Mouse (Mus musculus): ENCODE results near the gene Wbp11. TPM values are rescaled to one million over a fixed set of nuclear protein-coding genes. Genes with fewer than 3 reads are reported as not detected.

Wbp11 gene
- polyA plus RNA-seq, 1 experiment from 2014 or later = 65.3 TPM

DNA sequence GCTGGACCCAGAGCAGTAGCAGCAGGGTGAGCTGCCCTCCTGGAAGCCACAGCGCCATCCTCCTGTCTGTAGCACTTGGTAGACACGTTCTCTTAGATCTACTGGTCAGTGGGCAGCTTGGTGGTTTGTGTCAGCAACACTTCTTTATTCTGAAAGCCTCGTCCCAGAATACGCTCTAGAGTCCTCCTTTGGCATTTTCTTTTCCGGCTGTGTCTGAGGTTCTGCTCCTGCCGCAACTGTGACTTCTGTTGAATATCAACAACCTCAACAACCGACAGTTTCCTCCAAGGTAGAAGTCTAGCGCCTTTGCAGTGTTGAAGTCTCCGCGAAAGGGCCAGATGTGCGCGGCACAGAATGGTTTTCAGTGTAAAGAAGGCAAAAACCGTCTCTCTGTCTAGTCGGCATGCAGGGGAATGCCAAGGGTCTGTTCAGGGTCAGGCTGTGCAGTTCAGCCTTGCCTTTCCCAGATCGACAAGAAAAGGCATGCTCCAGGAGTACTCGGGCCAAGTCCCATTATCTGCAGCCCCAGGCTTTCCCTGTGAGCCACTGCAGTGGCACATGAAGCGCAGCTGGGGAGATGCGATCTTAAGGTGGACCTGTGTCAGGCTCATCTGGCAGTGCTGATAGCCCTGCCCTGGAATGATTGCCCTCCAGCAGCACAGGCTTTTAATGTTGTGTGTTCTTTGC is 29.3 kb upstream of the Wbp11 start, which contains the start of gene Art4:
Gene Art4, minus strand, starts transcription at position 548 of the 687 bp plus-strand sequence.
- WGBS = 81% methylated on average over 18 of the region's 18 CpGs
- H3K27ac ChIP-seq (ENCODE audit: low read depth, low read length) = no peak within 1 kb of the TSS
- DNase-seq (ENCODE audit: low spot score) = no peak

DNA sequence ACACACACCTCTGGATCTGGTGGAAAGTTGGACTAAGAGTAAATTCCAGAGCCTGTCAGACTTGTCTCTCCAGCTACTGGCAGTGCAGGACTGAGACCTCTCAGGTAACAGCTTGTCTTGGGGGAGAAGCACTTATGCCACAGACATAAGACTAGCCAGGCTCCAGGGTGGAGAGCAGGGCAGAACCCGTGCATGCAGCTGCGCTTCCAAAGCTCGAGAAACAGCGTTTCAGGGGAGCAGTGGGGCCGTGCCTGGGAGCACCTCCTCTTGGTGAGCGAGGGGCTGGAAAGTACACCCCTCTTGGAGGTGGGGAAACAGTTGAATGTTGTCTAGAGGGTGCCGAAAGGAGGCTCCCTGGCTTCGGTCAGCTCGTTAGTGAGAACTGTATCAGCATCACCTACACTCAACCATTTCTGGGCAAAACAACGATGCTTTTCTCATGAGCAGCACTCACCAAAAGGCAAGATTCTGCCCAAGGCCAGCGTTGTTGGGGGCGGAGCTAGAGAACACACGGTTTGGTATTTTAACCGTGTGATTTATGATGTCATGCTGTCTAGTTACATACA is 28.1 kb upstream of the Wbp11 start:
- no peaks in the 10 kb centered on the region for H3K36me3 ChIP-seq (ENCODE audit: control insufficient read depth, insufficient read depth, low read length)
- DNase-seq (ENCODE audit: low spot score) (no peak), ATAC-seq (no peak)
- H3K27me3 ChIP-seq (replicated peaks; ENCODE audit: control insufficient read depth, insufficient read depth, low read length) = no peaks in the 10 kb centered on the region
- H3K9ac ChIP-seq (ENCODE audit: low read length) = no peak overlapping the region
- H3K4me1 ChIP-seq (ENCODE audit: control insufficient read depth, insufficient read depth, low read length) = no peaks in the 10 kb centered on the region
- no peak overlapping the region for H3K4me3 ChIP-seq (ENCODE audit: low read depth, low read length)
- no peaks in the 10 kb centered on the region for H3K9me3 ChIP-seq (replicated peaks; ENCODE audit: control insufficient read depth, low read length)
- H3K4me2 ChIP-seq (ENCODE audit: low read length) = no peak overlapping the region
- WGBS = 55% methylated on average over 14 of the region's 14 CpGs
- no peak overlapping the region for H3K27ac ChIP-seq (ENCODE audit: low read depth, low read length)

More for the DNA sequence above, 29.3 kb upstream of the Wbp11 start, which contains the start of gene Art4:
- Histone ChIP-seq H3K4me2 (ENCODE audit: low read length) (no peak within 1 kb of the TSS), H3K36me3 (ENCODE audit: control insufficient read depth, insufficient read depth, low read length) (no peaks in the 10 kb centered on the region), H3K27me3 (replicated peaks; ENCODE audit: control insufficient read depth, insufficient read depth, low read length) (no peaks in the 10 kb centered on the region), H3K4me3 (ENCODE audit: low read depth, low read length) (no peak within 1 kb of the TSS), H3K4me1 (ENCODE audit: control insufficient read depth, insufficient read depth, low read length) (no peaks in the 10 kb centered on the region), H3K9ac (ENCODE audit: low read length) (no peak within 1 kb of the TSS), H3K9me3 (replicated peaks; ENCODE audit: control insufficient read depth, low read length) (no peaks in the 10 kb centered on the region)
- no peak for ATAC-seq

DNA sequence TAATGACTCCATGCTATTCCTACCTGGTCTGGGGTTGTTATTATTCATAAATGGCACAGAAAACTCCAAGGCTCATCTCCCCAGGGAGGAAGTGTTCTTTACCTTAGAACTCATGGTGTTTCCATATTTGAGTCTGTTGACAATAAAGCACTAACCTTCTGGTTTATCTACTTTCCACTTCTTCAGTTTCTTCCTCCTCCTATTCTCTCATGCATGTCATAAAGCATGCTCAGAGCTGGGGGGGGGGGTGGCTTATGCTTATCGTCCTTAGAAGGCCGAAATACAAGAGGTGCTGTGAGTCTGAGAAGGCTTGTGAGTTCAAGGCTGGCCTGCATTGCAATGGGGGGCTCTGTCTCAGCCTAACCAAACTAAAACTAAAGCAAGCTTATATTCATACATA is 27.1 kb upstream of the Wbp11 start:
- no peak overlapping the region for H3K4me2 ChIP-seq (ENCODE audit: low read length)
- no peaks in the 10 kb centered on the region for H3K36me3 ChIP-seq (ENCODE audit: control insufficient read depth, insufficient read depth, low read length)
- WGBS = 83% methylated on average over 2 of the region's 2 CpGs
- H3K27ac ChIP-seq (ENCODE audit: low read depth, low read length) = no peak overlapping the region
- H3K9me3 ChIP-seq (replicated peaks; ENCODE audit: control insufficient read depth, low read length) = no peaks in the 10 kb centered on the region
- ATAC-seq = no peak
- no peaks in the 10 kb centered on the region for H3K27me3 ChIP-seq (replicated peaks; ENCODE audit: control insufficient read depth, insufficient read depth, low read length)
- no peaks in the 10 kb centered on the region for H3K4me1 ChIP-seq (ENCODE audit: control insufficient read depth, insufficient read depth, low read length)
- H3K9ac ChIP-seq (ENCODE audit: low read length) = no peak overlapping the region
- no peak for DNase-seq (ENCODE audit: low spot score)
- H3K4me3 ChIP-seq (ENCODE audit: low read depth, low read length) = no peak overlapping the region

DNA sequence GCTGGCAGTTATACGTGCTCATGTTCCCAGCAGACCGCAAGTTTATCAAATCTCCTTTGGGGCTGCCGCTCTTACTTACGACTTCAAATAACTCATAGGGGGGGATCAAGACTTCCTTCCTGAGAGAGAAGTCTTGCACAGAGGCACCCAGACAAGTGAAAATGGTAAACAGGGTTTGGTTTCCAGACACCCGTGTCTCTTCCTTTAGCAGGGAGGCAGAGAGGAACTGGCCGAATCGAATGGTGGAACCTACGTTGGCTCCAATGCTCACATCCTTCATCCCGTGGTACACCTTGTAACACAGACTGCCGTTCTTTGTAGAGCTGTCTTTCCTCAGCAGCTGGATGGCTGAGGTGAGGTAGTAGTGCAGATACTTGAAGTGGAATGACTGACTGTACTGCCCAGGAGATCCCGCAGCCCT is 26.3 kb upstream of the Wbp11 start:
- Histone ChIP-seq H3K9ac (ENCODE audit: low read length) (no peak overlapping the region), H3K27me3 (replicated peaks; ENCODE audit: control insufficient read depth, insufficient read depth, low read length) (no peaks in the 10 kb centered on the region), H3K27ac (ENCODE audit: low read depth, low read length) (no peak overlapping the region), H3K4me3 (ENCODE audit: low read depth, low read length) (no peak overlapping the region), H3K36me3 (ENCODE audit: control insufficient read depth, insufficient read depth, low read length) (no peaks in the 10 kb centered on the region), H3K4me1 (ENCODE audit: control insufficient read depth, insufficient read depth, low read length) (no peaks in the 10 kb centered on the region), H3K9me3 (replicated peaks; ENCODE audit: control insufficient read depth, low read length) (no peaks in the 10 kb centered on the region), H3K4me2 (ENCODE audit: low read length) (no peak overlapping the region)
- WGBS = 93% methylated on average over 11 of the region's 11 CpGs
- DNase-seq (ENCODE audit: low spot score) = no peak
- ATAC-seq = no peak

DNA sequence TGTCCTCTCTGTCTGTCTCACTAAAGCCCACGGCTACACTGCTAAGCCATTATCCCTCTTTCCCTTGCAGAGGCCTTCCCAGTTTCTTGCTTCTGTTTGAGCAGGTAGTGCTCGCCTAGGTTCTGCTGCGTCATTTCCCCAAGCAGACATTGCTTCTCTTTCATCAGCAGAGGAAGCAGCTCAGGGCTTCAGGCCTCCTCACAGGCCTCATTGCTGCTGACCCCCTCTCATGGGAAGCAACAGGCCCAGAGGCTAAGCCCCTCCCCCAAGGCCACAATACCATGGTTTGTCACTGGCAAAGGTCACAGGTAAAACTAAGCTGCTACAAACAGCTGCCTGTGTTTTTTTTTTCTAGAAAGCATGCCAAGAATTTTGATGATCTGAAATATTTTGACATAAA is 24.7 kb upstream of the Wbp11 start:
- no peak overlapping the region for H3K27ac ChIP-seq (ENCODE audit: low read depth, low read length)
- no peaks in the 10 kb centered on the region for H3K9me3 ChIP-seq (replicated peaks; ENCODE audit: control insufficient read depth, low read length)
- no peaks in the 10 kb centered on the region for H3K27me3 ChIP-seq (replicated peaks; ENCODE audit: control insufficient read depth, insufficient read depth, low read length)
- H3K4me2 ChIP-seq (ENCODE audit: low read length) = no peak overlapping the region
- 61% methylated on average over 3 of the region's 3 CpGs for WGBS
- no peaks in the 10 kb centered on the region for H3K4me1 ChIP-seq (ENCODE audit: control insufficient read depth, insufficient read depth, low read length)
- H3K36me3 ChIP-seq (ENCODE audit: control insufficient read depth, insufficient read depth, low read length) = no peaks in the 10 kb centered on the region
- DNase-seq (ENCODE audit: low spot score) (peak; percentile 8), ATAC-seq (no peak)
- H3K9ac ChIP-seq (ENCODE audit: low read length) = no peak overlapping the region
- no peak overlapping the region for H3K4me3 ChIP-seq (ENCODE audit: low read depth, low read length)

DNA sequence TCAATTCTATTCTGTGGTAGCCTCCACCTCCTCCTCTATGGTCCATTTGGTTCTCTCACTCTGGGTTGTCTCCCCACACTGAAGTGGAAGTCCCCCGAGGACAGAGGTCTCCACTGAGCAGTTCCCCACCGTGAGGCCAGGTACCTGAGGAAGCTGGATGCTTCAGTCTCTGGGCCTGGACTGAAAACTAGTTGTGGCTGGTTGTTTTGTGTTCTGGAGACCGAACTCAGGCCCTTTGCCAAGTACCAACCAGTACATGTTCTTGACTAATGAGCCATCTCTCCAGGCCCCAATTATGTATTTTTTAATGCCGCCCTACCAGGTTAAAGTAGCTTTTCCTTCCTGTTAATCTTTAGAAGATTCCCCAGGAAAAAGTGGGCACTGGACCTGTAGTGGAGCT is 24.3 kb upstream of the Wbp11 start:
- Histone ChIP-seq H3K9me3 (replicated peaks; ENCODE audit: control insufficient read depth, low read length) (no peaks in the 10 kb centered on the region), H3K4me3 (ENCODE audit: low read depth, low read length) (no peak overlapping the region), H3K4me1 (ENCODE audit: control insufficient read depth, insufficient read depth, low read length) (no peaks in the 10 kb centered on the region), H3K27me3 (replicated peaks; ENCODE audit: control insufficient read depth, insufficient read depth, low read length) (no peaks in the 10 kb centered on the region), H3K4me2 (ENCODE audit: low read length) (no peak overlapping the region), H3K9ac (ENCODE audit: low read length) (no peak overlapping the region), H3K36me3 (ENCODE audit: control insufficient read depth, insufficient read depth, low read length) (no peaks in the 10 kb centered on the region), H3K27ac (ENCODE audit: low read depth, low read length) (no peak overlapping the region)
- 69% methylated on average over 4 of the region's 4 CpGs for WGBS
- ATAC-seq (no peak), DNase-seq (ENCODE audit: low spot score) (no peak)

DNA sequence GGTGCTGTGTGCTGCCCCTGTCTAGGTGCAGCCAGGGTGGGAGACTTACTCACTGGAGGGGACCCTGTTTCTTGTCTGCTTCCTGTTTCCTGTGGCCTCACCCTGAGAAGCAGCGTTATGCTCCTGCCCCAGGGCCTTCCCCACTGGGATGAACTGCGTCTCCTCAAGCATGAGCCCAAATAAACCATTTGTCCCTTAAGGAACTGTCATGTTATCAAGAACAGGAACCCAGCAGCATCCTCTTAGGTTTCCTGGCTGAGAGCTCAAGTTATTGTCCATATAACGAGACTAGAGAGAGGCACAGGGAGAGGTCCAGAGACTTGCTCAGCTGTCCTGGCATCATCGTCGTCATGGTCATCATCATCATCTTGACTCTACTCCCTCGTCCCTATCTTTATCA is 22.2 kb upstream of the Wbp11 start:
- H3K27ac ChIP-seq (ENCODE audit: low read depth, low read length) = no peak overlapping the region
- ATAC-seq (no peak), DNase-seq (ENCODE audit: low spot score) (no peak)
- H3K9ac ChIP-seq (ENCODE audit: low read length) = no peak overlapping the region
- no peaks in the 10 kb centered on the region for H3K27me3 ChIP-seq (replicated peaks; ENCODE audit: control insufficient read depth, insufficient read depth, low read length)
- H3K4me3 ChIP-seq (ENCODE audit: low read depth, low read length) = no peak overlapping the region
- no peaks in the 10 kb centered on the region for H3K9me3 ChIP-seq (replicated peaks; ENCODE audit: control insufficient read depth, low read length)
- no peaks in the 10 kb centered on the region for H3K36me3 ChIP-seq (ENCODE audit: control insufficient read depth, insufficient read depth, low read length)
- 86% methylated on average over 6 of the region's 6 CpGs for WGBS
- H3K4me2 ChIP-seq (ENCODE audit: low read length) = no peak overlapping the region
- no peaks in the 10 kb centered on the region for H3K4me1 ChIP-seq (ENCODE audit: control insufficient read depth, insufficient read depth, low read length)

DNA sequence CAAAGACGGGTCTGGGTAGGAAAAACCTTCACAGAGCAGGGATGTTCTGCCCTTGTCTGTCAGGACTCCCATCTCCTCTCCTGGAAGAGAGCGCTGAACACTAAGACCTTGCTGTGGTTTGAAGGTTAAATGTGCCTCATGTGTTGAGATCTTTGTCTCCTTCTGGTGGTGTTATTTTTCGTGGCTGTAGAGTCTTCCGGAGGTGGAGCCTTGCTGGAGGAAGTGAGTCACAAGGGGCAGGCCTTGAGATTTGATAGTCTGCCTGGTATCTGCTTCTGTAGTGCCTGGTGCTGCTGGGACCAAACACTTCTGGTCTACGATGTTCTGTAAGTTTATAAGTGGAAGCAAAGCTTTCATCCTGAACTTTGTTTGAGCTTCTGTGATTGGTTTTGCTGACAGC is 20.9 kb upstream of the Wbp11 start:
- ATAC-seq (no peak), DNase-seq (ENCODE audit: low spot score) (no peak)
- no peaks in the 10 kb centered on the region for H3K27me3 ChIP-seq (replicated peaks; ENCODE audit: control insufficient read depth, insufficient read depth, low read length)
- H3K9ac ChIP-seq (ENCODE audit: low read length) = no peak overlapping the region
- no peaks in the 10 kb centered on the region for H3K36me3 ChIP-seq (ENCODE audit: control insufficient read depth, insufficient read depth, low read length)
- no peaks in the 10 kb centered on the region for H3K9me3 ChIP-seq (replicated peaks; ENCODE audit: control insufficient read depth, low read length)
- WGBS = 89% methylated on average over 5 of the region's 5 CpGs
- no peak overlapping the region for H3K27ac ChIP-seq (ENCODE audit: low read depth, low read length)
- H3K4me2 ChIP-seq (ENCODE audit: low read length) = no peak overlapping the region
- no peak overlapping the region for H3K4me3 ChIP-seq (ENCODE audit: low read depth, low read length)
- H3K4me1 ChIP-seq (ENCODE audit: control insufficient read depth, insufficient read depth, low read length) = no peaks in the 10 kb centered on the region

DNA sequence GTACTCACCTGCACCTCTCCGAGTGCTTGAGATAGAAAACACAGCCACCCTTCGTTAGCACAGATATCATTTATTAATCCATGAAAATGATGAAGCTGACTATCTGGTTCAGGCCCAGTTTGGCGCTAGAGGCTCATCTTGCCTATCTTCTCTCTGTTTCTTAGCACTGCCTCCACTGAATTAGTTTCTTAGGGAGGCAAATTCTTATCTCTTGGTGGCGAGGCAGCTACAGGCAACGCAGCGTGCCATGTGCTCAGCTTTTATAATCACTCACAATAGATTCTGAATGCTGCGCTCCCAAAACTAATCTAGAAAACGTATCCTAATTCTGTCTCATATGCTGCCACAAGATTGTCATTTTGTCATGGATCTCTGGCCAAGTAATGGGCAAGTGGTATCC is 20.4 kb upstream of the Wbp11 start:
- no peak overlapping the region for H3K9ac ChIP-seq (ENCODE audit: low read length)
- H3K36me3 ChIP-seq (ENCODE audit: control insufficient read depth, insufficient read depth, low read length) = no peaks in the 10 kb centered on the region
- H3K4me3 ChIP-seq (ENCODE audit: low read depth, low read length) = no peak overlapping the region
- H3K4me2 ChIP-seq (ENCODE audit: low read length) = no peak overlapping the region
- no peaks in the 10 kb centered on the region for H3K27me3 ChIP-seq (replicated peaks; ENCODE audit: control insufficient read depth, insufficient read depth, low read length)
- DNase-seq (ENCODE audit: low spot score) (no peak), ATAC-seq (no peak)
- no peaks in the 10 kb centered on the region for H3K4me1 ChIP-seq (ENCODE audit: control insufficient read depth, insufficient read depth, low read length)
- WGBS = 87% methylated on average over 8 of the region's 8 CpGs
- H3K9me3 ChIP-seq (replicated peaks; ENCODE audit: control insufficient read depth, low read length) = no peaks in the 10 kb centered on the region
- no peak overlapping the region for H3K27ac ChIP-seq (ENCODE audit: low read depth, low read length)
